Mouse (Mus musculus) lung, adult 18-20 months (tissue): Measurements from ENCODE around the gene Ddx3x.
A peak's percentile ranks its signal among the peaks of the same experiment; 100 is the strongest.
"Not testable (repeated sequence)": the region's sequence is repeated elsewhere in the genome, so short reads cannot be mapped to it uniquely, and the experiment has no call there.

Experiments
- DNase-seq, 2 experiments: peaks; one replicate each; pipeline ENCODE4 v3.0.0; 2022; ENCODE audit warnings: mixed read lengths in 2 of 2

The Ddx3x gene

DNA sequence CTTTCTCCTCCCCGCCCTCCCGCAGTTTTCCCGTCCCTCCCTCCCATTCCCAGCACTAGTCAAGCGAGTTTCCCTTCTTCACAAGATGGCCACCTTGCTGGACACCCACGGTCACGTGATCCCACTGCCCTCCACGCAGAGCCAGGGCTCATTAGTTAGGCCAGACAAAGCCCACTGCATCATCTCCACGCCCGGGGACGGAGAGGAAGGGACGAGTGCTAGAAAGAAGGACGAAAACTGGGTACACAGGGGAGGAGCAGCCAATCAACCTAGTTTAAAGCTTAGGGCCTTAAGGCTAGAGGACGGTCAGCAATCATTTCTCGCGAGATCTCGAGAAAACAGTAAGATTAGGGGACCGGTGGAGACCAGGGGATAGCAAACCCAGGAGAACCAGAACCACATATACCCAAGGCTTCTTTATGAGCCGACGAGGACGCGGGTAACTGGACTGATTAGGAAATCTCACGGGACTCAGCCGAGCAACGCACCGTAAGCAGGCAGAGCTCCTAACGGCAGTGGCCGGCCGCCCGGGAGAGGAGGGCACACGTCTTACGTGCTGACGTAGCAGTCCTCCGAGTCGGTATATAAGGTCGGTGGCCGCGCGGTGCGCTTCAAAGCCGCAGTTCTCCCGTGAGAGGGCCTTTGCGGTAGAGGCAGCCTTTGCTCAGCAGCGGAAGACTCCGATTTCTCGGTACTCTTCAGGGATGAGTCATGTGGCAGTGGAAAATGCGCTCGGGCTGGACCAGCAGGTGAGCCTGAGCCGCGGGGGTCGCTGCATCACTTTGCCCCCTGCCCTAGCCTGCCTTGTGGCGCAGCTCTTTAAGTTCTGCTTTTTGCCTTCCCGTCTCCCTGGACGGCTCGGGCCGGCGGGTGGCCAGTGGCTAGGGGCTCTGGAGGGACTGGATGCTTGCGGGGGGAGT is at the start of gene Ddx3x:
Gene Ddx3x (plus strand): TSS at position 562 of the 920 bp plus-strand sequence.
- DNase-seq: peak; percentile 89 to 95

DNA sequence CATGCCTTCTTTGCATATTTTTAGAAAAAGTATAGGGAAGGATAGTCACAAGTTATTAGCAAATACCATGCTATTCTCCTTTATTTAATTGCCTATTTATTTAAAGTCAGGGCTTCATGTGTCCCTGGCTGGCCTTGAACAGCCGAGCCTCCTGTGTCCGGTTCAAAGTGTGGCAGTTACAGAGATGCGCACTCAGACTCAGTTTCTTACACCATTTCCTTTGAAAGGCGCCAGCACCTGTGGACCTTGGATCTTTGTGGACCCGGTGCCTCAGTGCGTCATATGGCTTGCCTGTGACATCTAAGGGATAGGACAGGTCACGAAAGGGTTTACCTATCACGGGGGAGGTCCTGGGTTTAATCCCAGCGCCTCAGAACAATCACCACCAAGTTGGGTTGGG is 49.5 kb upstream of the Ddx3x start:
- no peak for DNase-seq

DNA sequence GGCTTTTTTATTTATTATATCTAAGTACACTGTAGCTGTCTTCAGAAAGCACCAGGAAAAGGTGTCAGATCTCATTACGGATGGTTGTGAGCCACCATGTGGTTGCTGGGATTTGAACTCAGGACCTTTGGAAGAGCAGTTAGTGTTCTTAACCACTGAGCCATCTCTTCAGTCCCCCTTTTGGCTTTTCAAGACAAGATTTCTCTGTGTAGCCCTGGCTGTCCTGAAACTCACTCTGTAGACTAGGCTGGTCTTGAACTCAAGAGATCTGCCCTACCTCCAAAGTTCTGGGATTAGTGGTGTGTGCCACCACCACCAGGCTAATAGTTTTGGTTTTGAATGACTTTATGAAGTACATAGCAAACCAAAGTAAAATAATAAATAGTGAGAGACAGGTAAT is 47.9 kb upstream of the Ddx3x start:
- not testable (repeated sequence) for DNase-seq

DNA sequence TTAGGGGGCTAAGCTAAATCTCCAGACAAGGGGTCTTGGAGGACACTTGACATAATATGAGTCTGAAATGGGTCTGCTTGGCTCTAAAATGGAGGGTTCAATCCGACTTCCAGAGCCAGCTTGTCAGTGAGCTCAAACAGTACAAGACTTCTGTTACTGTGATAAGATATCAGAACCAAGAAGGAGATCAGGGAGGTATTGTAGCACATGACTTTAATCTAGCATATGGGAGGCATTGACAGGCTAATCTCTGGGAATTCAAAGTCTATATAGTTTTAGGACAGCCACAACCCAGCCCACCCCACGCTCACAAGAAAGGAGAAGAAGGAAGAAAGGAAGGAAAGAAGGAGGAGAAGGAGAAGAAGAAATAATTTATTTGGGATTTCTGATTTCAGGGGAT is 47.1 kb upstream of the Ddx3x start:
- DNase-seq: no peak

DNA sequence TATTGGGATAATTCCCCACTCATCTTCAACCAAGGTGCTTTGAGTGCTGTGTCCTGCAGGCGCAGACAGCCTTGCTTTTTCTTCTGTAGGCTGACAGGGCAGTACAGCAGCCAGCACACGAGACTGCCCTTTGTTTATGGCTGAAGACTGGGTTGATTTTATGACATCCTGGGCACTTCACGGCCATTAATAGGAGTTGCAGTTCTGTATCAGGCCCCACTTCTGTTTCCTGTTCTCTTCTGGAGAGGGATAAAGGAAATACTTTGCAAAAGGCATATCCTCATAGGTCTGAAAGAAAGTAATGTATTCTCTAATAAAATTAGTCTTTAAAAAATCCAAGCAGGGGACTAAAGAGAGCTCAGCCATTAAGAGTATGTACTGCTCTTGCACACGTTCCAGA is 46.1 kb upstream of the Ddx3x start:
- no peak for DNase-seq

DNA sequence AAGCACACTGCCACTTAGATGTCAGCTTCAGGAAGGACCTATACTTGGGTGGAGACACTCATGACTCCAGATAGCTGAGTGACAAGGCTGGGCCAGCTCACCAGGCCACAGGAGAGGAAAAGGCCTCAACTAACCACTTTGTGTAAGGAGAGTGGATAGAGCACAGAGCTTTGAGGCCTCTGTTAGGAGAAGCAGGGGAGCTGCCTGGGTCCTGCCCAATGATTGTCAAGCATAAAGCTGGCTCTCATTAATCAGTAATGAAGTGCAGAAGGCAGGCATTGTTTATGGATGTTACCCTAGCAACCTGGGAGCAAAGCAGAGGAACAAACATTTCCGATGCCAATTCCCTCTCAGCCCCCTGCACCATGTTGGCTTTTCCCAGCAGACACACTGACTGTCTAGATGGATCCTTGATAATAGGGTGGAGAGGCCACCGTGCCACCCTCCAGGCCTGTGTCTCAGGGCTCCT is 44.6 kb upstream of the Ddx3x start:
- DNase-seq: no peak

DNA sequence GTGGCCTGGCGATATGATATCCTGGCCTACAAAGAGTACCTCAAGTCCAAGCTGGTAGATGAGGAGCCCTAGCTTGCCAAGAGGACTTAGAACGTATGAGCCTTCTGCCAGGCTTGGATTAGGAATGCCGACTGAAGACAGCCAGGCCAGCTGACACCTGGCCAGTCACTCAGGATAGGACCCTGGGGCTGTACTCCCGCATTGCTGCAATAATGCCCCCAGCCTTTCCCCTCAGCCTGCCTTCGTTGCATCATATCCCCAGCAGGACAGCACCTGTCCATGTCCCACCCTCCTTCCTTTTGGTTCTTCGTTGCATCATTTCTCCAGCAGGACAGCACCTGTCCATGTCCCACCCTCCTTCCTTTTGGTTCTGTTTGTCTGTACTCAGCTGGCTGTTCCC is 41.3 kb upstream of the Ddx3x start:
- no peak for DNase-seq

DNA sequence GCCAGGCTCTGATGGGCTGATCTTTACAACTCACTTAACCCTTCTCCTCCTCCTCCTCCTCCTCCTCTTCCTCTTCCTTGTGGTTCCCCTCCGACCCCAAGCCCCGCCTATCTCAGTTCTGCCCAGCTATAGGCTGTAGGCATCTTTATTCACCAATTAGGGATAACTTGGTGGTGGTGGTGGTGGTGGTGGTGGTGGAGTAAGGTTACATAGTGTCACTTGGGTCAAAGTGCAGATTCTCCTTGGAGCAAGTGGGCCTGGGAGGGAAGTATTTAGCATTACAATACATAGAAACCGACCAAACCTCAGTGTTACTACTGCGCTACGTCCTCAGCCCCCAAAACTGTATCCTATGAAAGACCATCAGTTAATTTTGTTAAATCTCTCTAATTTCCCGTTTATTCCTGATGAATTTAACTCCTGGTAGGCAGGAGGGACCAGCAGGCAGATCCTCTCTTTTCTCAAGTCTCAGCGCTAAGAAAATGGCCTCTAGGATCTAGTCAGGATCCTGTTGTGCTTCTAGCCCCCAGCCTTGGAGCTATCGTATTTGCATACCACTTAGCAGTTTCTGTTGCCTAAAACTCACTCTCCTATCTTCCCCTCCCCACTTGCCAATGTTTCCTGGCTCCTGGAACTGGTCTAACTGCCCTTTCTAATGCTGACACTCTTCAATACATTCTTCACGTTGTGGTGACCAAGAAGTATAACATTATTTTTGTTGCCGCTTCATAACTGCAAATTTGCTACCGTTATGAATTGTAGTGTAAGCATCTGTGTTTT is 39.9 kb upstream of the Ddx3x start:
- DNase-seq: no peak

DNA sequence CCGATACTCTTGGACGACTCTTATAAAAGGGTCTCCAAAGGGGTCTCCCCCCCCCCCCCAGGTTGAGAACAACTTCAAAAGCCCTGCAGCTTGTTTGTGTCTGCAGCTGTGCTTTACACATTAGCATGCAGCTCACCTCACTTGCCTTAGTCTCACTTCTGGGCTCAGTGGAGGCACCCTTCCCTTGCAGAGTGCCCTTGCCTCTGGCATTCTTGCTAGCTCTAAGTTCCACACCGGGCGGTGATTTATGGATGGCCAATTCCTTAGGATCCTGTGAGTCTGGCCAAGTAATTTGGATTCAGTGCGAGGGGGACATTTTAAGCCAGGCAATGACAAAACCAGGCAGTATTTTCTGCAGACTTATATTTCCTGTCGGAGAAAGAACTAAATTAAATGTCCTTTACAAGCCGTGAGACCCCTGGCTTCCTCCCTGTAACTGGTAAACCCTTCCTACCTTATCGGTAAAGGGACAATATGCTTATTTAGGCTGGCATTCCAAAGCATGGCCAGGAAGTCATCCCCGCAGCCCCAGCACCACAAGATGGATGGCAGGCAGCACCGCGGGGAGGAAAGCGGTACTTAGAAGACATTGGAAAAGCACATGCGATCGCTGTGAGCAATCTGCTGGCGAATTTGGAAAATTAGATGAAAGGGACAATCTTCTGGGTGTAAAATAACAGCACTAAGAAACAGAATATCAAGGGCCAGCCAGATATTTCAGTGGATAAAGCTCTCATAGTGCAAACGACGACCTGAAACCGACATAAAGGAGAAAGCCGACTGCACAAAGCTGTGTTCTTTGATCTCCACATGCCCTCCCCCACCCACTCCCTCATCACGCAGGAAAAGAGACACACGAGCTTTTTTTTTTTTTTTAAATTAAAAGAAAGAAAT is 39.1 kb upstream of the Ddx3x start:
- DNase-seq: no peak

DNA sequence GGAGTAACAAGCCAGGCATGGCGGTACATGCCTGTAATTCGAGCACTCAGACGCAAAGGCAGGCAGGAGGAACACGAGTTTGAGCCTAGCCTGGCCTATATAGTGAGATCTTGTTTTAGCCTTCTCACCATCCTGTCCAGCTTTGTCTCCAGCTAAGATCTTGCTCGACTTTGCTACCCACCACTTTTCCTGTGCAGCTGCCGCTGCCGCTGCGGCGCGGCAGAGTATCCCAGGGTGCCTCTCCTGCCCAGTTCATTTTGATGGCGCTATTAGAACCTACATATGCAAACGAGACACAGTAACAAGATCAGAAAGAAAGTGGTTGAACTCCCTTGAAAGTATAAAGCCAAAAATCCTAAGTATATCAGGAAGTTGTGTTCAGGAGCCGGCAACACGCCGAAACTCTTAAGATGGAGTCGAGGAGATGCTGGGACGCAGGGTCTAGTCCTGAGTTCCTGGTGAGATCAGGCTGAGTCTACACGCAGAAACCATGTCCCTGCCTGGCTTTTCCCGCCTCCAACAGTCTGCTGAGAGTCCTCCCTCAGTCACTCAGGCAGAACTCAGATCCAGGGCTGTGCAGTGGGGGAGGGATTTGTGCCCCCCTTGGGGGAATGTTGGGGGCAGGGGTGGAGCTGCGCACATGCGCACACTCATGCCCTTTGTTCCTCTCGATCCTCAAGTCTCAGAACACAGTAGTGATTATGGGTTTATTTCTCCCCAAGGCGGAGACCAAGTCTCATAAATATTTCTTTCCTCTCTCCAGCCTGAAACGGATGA is 38.3 kb upstream of the Ddx3x start:
- DNase-seq: peak; percentile 89 to 91

DNA sequence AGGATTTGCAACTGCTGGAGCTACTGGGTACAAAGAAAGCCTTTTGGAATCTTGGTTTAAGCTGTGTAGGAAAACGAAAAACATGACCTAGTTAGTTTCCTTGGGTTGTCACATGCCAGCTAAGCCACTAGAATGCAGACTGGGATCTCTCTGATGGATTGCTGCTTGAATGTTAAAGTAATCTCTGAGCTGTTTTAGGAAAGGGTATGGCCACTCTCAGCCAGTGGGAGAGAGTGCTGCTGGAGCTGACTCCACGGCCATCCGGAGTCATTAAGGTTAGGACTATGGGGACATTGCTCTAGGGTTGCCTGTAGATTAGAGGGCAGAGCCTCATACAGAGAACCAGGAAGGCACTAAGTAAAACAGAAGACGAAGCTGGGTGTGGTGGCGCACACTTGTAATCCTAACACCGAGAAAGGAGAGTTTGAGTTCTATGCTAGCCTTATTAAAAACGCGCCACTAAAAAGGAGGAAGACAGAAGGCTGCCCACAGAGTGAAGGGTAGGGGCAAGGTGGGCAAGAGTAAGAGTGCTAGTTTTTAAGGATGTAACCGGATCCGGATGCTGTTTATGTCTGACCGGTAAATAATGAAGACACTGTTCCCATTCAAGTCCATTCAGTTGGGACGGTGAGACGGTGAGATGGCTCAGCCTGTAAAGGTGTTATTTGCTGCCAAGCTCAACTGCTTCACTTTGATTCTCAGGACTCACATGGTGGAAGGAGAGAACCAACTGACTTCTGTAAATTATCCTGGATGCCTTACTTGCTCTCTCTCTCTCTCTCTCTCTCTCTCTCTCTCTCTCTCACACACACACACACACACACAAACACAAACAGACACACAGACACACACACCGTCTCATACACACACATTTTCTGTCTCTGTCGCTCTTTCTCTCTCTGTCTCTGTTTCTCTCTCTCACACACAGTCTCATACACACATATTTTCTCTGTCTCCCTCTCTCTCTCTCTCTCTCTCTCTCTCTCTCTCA is 37.3 kb upstream of the Ddx3x start:
- peak; percentile 11 to 33 for DNase-seq

DNA sequence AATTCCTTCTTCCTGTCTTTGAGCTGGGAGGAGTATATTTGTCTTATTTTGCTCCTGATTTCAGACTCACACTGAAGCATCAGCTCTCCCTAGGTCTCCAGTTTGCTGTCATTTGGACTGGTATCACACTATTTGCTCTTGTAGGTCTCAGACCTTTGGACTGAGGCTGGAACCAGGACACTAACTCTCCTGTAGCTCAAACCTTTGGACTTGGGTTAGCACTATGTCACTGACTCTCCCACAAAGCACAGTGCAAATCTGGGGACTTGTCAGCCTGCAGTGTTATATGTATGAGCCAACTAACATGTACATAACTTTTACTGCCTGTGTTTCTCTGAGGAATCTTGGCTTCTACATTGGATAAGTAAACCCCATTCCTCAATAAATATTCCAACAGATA is 36.2 kb upstream of the Ddx3x start:
- DNase-seq: no peak

DNA sequence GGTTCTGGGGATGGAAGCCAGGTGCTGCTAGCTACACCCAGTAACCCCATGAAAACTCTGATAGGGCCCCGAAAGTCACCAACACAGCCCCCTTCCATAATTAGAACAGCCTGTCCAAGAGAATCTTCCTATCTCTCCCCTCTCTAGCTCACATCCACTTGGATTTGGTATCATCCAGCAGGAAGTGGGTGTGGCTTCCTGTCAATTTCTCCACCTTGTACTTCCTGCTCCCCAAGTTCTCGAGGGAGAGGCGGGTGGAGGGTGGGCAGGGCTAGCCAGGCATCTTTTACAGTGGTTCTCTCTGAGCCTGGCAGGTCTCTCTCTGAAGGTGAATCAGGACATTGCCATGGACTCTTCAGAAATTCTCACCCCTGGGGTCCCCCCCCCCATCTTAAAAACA is 35.7 kb upstream of the Ddx3x start:
- DNase-seq: peak; percentile 29 to 67

DNA sequence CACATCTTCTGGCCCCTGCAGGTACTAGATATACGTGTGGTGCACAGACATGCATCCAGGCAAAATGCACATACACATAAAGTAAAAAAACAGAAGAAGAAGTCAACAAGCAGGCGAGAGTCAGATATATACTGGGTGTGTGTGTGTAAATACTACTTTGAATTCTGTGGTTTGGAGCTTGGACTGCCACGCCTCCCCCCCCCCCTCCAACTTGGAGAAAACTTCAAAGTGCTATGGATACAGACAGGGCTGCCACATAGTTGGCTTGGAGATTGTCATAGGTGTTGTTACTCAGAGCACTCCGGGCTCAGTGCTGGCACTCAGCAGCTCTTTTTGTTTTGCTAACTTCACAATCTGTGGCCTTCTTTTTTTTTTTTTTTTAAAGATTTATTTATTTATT is 29.1 kb upstream of the Ddx3x start:
- DNase-seq: no peak

DNA sequence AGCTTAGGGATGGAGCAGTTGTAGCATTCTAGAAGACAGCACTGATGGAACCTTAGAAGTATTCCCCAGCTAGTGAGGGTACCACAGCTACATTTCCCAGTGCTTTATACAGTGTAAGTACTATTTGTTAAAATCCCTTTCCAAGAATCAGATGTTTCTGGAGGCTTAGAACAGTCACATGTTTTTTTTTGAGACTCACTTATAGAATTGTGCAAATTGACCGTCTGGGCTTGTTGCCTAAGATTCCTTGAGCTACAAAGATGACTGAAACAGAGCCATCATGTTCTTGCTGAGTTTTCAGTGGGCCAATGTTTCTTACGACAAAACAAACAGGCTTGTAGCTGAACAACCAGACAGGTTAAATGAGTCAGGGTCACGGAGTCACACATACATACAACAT is 26.5 kb upstream of the Ddx3x start:
- DNase-seq: no peak

DNA sequence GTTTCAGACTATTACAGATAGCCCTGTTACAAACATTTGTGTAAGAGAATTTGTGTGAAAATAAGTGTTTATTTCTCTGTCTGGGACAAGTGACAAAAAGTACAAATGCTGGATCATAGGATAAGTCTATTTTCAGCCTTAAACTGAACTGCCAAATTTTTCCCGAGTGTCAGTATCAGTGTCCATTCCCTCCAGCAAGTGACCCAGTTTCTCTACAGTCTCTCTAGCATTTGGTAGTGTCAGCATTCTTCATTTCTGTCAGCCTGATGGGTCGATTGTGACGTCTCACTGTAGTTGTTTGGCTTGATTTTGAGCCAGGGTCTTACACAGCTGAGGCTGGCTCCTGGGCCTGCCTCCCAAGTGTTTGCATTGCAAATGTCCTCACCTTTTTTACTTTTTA is 17.4 kb upstream of the Ddx3x start:
- no peak for DNase-seq

DNA sequence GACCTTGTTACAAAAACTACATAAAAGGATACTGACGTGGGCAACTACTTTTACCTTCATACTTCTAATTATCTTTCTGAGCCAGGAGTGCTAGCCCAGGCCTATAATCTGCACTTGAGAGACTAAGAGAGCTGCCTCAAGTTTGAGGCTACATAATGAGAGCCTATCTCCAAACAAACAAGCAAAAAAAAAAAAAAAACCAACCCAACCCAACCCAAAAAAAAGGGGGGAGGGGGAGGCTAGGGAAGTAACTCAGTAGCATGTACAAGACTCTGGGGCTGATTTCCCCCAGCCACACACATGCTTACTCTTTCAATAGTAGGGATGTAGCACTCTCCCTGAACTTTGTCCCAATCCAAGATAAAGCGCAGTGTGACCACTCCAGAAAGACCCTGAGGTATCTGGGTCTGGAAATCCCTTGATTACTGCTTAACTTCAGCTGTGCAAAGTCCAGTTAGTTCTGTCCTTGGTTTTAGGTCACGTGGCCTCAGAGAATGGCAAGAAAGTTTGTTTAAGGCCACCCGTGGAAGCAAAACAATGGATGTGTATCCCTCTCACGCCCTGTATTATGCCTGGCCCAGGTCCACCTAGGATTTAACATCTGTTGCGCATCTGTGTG is 5.1 kb upstream of the Ddx3x start:
- DNase-seq: no peak

DNA sequence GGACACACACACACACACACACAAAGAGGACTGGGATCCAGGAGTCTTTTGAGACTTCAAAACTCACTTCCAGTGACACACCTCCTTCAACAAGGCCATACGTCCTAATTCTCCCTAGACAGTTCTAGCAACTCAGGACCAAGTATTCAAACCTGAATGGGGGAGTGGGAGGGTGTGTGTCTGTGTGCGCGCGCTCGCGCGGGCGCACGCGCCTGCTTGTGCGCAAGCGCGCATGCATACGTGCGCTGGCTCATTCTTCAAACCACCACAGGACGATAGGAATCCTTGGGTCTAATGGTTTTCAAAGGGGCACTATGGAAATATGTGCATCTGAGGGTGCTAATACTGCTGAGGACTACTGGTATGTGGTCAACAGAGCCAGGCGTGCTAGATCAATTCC is 1.8 kb upstream of the Ddx3x start:
- DNase-seq: no peak

DNA sequence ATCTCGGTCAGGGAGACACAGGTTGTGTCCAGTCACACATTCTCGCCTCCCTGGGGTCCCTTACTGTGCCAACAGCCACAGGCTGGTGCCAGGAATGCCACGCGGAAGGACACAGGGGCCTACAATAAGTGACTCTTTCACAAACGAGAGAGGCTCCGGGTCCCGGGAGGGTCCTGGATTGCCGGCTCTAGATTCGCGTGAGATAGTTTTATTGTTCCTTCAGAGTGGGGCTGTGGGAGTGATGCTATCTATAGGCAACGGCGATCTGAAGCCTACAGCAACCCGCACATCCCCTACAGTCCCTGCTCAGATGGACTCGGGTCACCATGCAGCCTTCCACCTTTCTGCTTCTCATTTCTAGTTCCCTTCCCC is 747 bp upstream of the Ddx3x start:
- no peak for DNase-seq

DNA sequence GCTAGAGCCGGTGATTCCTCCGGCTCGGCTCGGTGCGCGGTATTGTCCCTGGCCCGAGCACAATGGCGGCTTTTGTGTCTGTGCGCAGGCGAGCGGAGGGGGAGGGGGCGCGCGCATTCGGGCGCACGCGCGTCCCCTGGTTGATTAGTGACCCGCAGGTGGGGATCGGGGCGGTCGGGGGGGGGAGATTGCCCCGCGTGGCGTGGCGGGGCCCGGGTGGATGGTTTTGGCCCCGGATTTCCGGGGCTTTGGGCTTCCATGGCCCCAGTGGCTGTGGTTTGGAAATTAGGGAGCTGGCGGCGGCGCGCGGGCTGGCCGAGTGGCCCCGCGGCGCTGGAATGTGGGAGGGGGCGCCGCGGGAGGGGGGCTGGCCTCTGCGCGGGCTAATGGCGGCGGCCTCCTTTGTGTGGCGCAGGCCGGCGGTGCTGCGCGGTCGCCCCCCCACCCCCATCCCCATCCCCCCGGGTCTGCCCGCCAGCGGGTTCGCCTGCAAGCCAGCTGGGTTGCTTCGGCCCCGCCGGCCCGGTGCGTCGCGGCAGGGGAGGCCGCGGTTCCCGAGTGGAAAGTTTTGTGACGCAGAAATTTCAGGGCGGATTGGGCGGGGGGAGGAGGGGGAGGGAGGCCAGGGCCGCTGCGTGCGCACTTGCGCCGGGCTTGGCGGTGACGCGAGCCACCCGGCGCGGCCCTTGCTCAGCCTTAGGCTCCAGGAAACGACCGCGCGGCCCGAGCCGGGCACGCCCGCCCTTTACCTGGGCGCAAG is 739 bp downstream of the Ddx3x start:
- peak; percentile 49 to 77 for DNase-seq
